Mouse (Mus musculus) erythroblast, embryonic 14.5 days (primary cell): ENCODE results near the gene Prune2.

Experiments
- GATA1 ChIP-seq: IDR thresholded peaks from 2 replicates; pipeline ENCODE4 v1.6.1; 2012; ENCODE audit warnings: low read length, inconsistent platforms, mixed read lengths
- TAL1 ChIP-seq: IDR thresholded peaks from 3 replicates; pipeline ENCODE4 v1.6.1; 2012; ENCODE audit warnings: low read length, inconsistent platforms, mixed read lengths

DNA sequence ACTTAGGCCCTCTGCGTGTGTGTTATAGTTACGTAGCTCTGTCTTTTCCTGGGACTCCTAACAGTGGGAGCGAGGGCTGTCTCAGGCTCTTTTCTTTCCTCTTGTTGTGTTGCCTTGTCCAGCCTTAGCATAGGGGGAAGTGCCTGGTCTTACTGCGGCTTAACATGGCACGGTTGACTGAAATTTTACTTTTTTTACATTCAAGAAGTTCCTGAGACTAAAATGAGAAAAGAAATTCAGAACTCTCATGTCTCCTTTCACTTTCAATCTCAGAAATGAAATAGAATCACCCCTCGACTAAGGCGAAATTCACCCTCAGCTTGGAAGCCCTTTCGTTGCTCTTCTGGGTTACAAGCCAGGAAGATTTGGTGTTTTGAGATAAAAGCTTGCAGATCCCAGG lies 295.5 kb downstream of the Prune2 start:
- TF ChIP-seq TAL1 (no peak), GATA1 (no peak)
